Mouse (Mus musculus) lung, postnatal 25 days (tissue): ENCODE measurements at regions not wholly inside any gene's neighbourhood (a gene's known extent, or its start where the extent isn't known, plus 50 kb on each side); places are given as distances from the start of the nearest gene placed in this dataset.

Experiments
- DNase-seq: peaks from one replicate; pipeline ENCODE4 v3.0.0; 2022; ENCODE audit warnings: low spot score

DNA sequence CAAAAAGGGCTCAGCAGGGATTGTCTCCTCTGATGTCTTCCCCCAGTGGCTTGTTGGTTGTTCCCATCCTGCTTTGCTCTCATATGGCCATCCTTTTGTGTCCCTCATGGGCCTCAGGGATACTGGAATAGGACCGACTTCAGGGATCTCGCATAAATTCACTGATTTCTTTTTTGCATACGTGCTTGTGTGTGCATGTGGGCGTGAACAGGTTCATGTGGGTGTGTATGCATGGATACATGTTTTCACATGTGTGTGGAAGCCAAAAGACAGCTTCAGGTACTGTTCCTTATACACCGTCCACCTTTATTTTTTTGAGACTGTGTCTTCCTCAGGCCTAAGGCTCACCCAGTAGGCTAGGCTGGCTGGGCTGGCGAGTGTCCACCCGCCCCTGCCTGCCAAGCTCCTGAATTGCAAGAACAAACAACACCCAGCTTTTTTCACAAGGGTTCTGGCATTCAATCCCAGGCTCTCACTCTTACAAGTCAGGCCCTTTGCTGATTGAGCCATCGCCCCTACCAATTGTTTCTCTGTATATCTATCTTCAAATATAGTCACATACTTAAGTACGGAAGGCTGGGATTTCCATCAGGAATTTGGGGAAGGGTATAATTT lies 127.0 kb upstream of the Hmgn3 start:
- DNase-seq: peak; percentile 23

GRCm38 (mm10) chr9:83265736-83266135 lies 119.3 kb upstream of the Hmgn3 start:
- no peak for DNase-seq

DNA sequence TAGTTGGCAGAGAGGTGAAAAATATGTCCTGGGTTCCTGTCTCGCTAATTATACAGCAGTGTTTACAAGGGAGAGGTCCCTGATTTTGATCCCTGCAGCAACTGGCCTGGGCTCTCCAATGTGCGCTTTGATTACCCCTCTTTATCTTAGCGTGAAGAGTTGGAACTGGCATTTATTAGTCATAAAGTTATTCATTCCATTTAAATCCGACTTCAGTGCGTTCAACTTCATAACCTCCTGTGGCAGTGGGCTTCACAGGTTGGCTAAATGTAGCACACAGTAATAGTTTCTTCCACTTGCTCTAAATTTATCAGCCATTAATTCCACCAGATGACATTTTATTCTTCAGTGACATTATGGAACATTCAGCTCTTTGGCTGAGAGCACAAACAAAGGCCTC lies 113.0 kb upstream of the Hmgn3 start:
- DNase-seq: no peak

- no peak for DNase-seq
Measured at GRCm38 (mm10) chr9:83258986-83259385, 112.5 kb upstream of the Hmgn3 start.

DNA sequence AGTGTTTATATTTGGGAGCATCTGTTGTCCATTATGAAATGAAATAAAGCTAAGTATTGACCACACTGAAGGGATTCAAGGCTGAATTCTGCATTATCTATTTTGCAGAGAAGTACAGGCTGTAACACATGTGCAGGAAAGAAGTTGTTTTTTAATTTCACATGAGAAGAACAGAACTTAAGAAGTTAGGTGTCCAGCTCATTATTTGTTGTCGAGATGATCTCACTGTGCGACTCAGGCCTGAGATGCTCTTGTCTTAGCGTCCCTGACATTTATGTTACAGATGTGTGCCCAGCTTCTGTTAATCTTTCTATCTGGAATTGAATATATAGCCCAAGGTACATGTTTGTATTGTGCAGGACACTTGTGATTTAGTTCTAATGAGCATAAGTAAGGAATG lies 112.0 kb upstream of the Hmgn3 start:
- DNase-seq: no peak

DNA sequence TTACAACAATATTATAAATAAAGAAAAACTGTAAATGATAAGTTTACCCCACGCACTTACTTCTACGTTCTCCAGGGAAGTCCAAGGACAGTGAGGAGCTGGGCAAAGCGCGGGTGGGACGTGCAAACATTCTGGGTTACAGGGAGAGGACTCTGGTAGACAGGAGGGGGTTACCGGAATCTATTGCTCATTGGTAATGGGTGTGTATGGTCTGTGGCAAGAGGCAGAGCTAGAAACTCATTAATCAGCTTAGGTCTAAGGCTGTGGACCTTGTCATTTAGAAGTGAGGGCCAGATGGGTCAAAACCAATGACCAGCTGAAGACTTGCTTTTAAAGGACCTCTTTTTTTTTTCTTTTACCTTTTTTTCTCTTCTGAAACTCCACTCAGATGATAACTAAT lies 107.9 kb upstream of the Hmgn3 start:
- DNase-seq: no peak

- no peak for DNase-seq
Measured at GRCm38 (mm10) chr9:83253789-83254188, 107.3 kb upstream of the Hmgn3 start.

DNA sequence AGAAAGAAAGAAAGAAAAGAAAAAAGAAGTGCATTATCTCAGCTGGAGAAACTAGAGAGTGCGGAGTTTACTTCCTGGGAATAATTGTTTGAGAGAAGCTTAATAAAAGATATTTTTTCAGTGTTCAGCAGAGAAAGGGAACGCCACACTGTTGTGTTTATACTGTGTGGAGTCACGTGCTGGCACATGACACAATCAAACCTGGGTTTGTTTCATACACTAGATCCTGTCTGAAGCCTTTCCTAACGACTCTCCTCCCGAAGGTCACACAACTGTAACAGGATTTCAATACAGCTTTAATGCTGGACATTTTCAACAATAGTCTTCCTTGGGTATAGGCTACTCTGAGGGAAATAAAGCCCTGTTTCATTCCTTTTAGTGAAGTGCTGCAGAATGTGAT lies 105.3 kb upstream of the Hmgn3 start:
- DNase-seq: no peak

GRCm38 (mm10) chr9:83249871-83250270 lies 103.4 kb upstream of the Hmgn3 start:
- no peak for DNase-seq

- no peak for DNase-seq
Measured at GRCm38 (mm10) chr9:83248164-83248730, 101.8 kb upstream of the Hmgn3 start.

GRCm38 (mm10) chr9:83247066-83247668 lies 100.7 kb upstream of the Hmgn3 start:
- no peak for DNase-seq

- DNase-seq: no peak
Measured at GRCm38 (mm10) chr9:83241119-83241518, 94.6 kb upstream of the Hmgn3 start.

GRCm38 (mm10) chr9:83239097-83239496 lies 92.6 kb upstream of the Hmgn3 start:
- DNase-seq: no peak

- no peak for DNase-seq
Measured at GRCm38 (mm10) chr9:83221866-83222265, 75.4 kb upstream of the Hmgn3 start.

DNA sequence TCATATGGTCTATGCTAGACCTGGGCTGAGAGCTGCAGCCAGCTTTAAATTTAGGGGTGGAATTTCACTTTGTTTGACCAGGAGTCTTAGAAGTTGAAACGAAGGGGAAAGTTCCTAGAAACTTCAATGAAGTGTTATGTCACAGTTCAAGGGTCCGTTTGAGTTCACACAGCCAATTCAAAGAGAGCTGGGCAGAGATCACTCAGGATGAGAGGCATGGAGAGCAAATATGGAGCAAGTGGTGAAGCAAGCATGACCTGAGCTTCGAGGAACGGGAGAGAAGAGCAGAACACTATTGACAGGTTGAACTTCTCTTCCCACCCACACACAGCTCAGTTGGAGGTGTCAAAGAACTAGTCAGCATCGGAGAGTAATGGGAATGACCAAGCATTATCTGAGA lies 56.1 kb upstream of the Hmgn3 start:
- no peak for DNase-seq

DNA sequence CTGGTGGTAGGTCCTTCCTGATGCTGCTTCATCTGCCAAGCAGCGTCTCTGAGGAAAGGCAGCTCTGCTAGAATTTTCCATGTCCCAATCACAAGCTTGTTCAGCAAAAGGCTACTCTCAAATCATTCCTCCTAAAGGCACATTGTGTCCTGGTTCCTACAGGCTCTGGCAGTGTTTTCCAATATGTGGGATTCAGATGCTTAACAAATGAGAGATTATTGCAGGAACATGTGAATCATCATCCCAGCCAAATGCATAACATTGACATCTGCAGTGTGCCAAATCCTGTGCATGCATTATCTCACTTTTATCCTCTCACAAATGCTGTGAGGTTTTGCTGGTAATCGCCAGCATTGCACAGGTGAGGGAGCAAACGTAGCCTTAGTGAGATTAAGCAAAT lies 53.3 kb upstream of the Hmgn3 start:
- no peak for DNase-seq

- no peak for DNase-seq
Measured at GRCm38 (mm10) chr9:83199176-83199575, 52.7 kb upstream of the Hmgn3 start.

DNA sequence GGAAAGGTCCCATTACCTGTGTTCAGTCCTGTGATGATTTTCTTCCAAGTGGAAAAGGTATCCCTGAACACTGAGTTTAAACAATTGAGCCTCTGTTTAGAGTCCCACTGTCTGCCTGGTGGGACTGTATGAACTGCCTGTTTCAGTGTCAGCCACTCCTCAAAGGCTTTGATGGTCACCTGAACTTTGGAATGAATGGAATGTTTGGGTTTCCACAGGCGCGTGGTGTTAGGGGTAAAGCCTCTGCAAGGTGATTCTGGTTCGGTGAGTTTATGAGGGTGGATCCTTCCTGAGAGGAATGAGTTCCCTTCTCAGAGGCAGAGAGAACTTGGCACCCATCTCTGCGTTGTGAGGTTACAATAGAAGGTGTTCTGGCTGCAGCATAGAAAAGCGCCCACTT lies 50.5 kb upstream of the Hmgn3 start:
- peak; percentile 22 for DNase-seq
